Mouse (Mus musculus) urinary bladder, postnatal 14 days (tissue): ENCODE data around the gene Krtap3-2.
A peak's percentile ranks its signal among the peaks of the same experiment; 100 is the strongest.
"Not testable (repeated sequence)": the region's sequence is repeated elsewhere in the genome, so short reads cannot be mapped to it uniquely, and the experiment has no call there.

ENCODE experiments used
- DNase-seq: peaks from one replicate; pipeline ENCODE4 v3.0.0; 2021; ENCODE audit warnings: low spot score

Krtap3-2 gene

GRCm38 (mm10) chr11:99556753-99557152 is at the start of gene Krtap3-2:
Krtap3-2 (minus strand) TSS chr11:99556853.
- DNase-seq = no peak

DNA sequence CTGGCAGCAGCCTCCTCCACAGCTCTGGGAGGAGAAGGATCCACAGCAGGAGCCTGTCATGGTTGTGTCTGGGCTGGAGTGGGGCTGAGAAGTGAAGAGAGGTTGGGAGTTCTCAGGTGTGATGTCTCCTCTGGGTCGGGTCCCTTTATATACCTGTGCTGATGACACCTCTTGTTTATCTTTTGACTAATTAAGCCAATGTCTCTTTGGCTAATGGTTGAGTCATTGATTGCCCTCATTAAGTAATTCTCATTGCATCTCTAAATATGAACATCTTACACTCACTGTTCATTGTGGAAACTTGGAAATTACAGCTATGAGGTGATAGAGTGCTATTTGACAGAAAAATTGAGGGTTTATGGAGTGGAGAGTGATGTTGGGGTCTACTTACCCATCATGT is 46.6 kb upstream of the Krtap3-2 start, which contains the start of gene Gm11938:
TSS of gene Gm11938 (minus strand) at position 101 of the 400 bp plus-strand sequence.
- not testable (repeated sequence) for DNase-seq

DNA sequence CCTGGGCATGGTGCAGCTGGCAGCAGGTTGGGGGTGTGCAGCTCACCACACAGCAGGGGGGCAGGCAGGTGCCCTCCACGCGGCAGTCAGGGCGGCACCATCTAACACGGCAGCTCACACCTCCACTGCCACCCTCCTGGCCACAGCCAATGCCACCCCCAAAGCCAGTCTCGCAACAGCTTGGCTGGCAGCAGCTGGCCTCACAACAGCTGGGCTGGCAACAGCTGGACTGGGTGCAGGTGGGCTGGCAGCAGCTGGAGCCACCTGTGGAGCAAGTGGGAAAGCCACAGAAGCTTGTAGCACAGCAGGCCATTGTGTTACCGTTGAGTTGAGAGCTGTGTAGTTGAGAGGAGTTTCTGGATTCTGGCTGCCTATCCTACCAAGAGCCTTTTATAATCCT is 41.1 kb upstream of the Krtap3-2 start, which contains the start of gene Krtap9-3:
TSS of gene Krtap9-3 (minus strand) at position 364 of the 400 bp plus-strand sequence.
- DNase-seq = not testable (repeated sequence)

GRCm38 (mm10) chr11:99590981-99591380 is 34.3 kb upstream of the Krtap3-2 start, which contains the start of gene Krtap1-3:
Krtap1-3 (minus strand) TSS chr11:99591339.
- no peak for DNase-seq

DNA sequence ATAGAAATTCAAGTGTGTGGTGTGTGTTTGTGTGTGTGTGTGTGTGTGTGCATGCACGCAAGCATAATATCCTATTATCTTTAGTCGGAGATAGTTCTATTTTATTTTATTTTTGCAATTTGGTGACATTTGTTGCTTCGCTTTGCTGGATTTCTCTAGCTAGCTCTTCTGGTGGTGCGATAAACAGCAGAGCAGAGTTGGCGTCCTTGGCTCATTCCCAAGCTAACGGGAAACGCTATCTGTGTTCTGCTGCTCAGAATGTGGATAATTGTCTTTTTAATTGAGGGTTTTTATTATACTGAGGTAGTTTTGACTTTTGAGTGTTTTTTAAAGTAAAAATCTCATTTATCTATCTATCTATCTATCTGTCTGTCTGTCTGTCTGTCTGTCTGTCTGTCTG is 28.4 kb upstream of the Krtap3-2 start:
- DNase-seq = no peak

GRCm38 (mm10) chr11:99583245-99583704 is 26.6 kb upstream of the Krtap3-2 start, which contains the start of gene Krtap1-4:
Krtap1-4 (minus strand) TSS chr11:99583654.
- DNase-seq = no peak

DNA sequence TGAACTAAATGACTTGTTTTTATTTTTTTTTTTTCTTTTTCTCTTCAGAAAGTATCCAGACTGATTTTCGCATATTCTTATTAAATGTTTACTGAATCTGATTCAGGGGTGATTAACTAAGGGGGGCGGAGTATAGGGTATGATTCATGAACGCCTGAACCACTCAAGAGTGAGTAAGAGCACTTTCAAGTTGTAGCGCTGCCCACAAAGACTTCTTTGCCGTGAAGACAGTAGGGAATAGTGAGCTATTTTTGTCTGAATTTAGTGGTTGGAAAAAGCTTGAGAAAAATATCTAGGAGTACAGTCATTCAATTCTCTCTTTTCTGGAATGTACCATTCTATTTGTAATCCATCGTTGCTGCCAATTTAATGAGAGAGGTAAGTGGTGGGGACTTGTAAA is 24.9 kb upstream of the Krtap3-2 start:
- no peak for DNase-seq

- no peak for DNase-seq
These were observed 24.4 kb upstream of the Krtap3-2 start for GRCm38 (mm10) chr11:99581051-99581450.

DNA sequence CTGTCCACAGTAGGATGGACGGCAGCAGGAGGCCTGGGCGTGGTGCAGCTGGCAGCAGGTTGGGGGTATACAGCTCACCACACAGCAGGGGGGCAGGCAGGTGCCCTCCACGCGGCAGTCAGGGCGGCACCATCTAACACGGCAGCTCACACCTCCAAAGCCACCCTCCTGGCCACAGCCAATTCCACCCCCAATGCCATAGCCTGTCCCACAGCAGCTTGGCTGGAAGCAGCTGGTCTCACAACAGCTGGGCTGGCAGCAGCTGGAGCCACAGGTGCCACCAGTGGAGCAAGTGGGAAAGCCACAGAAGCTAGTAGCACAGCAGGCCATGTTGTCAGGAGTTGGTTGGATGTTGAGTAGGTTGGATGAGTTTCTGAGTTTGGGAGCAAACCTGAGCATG is 24.0 kb upstream of the Krtap3-2 start, which contains the start of gene Krtap1-5:
TSS of gene Krtap1-5 (minus strand) at position 381 of the 400 bp plus-strand sequence.
- DNase-seq = no peak

DNA sequence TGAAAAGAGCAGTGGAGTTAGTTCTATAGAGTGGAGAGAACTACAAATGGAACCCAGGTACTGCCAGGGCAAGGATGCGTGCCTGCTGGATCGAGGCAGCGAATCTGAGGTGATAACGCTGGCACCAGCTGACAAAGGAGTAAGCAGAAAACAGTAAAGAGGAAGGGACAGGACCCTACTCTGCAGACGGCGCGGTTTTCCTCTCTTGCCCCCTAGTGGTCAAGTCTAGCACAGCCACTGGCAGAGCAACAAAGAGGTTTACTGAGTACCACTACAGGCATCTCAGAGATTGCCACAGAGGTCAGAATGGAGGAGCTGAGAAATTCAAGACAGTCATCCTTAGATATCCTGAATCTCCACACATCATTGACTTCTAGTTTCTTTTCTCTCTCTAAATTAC is 17.5 kb upstream of the Krtap3-2 start:
- peak; percentile 85 for DNase-seq

GRCm38 (mm10) chr11:99573164-99573563 is 16.5 kb upstream of the Krtap3-2 start:
- DNase-seq = no peak

- no peak for DNase-seq
These were observed 9.9 kb upstream of the Krtap3-2 start, which contains the start of gene Krtap3-1 for GRCm38 (mm10) chr11:99566530-99566929. Krtap3-1 (minus strand) TSS chr11:99566630.

DNA sequence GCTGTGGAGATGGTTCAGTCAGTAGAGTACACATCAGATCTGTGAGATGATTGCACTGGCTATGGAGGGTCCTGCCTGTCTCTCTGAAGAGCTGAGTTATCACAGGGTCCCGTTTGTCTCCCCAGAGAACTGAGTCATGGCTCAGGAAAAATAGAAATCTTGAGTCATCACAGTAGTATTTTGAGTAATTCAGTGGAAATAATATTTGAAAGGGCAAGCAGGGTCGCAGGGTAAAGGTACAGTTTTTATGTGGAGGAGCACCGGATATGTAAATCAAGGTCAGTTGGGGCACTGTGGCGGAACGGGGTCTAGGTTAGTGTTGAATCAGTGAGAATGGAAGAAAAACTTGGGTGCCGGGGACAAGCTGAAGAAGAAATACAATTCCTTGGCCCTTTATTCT is 5.9 kb upstream of the Krtap3-2 start:
- DNase-seq = no peak

DNA sequence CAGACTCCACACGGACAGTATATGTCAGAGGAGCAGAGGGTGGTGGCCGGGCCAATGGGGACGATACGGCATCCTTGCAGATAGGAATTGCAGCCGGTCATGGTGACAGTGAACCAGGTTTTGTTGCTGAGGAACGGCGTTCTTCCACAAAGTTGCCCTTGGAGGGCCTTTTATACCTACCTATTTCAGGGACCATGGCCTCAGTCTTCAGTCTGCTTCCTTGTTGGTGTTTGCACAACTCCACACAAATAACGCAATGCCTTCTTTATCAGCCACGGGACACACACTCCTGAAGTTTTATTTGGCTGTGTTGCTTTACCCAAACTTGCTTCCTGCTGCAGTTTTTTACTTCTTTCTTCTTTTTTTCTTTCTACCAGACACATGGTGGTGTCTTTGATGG is 2.7 kb upstream of the Krtap3-2 start, which contains the start of gene Gm11939:
TSS of gene Gm11939 (minus strand) at position 101 of the 400 bp plus-strand sequence.
- DNase-seq = no peak

DNA sequence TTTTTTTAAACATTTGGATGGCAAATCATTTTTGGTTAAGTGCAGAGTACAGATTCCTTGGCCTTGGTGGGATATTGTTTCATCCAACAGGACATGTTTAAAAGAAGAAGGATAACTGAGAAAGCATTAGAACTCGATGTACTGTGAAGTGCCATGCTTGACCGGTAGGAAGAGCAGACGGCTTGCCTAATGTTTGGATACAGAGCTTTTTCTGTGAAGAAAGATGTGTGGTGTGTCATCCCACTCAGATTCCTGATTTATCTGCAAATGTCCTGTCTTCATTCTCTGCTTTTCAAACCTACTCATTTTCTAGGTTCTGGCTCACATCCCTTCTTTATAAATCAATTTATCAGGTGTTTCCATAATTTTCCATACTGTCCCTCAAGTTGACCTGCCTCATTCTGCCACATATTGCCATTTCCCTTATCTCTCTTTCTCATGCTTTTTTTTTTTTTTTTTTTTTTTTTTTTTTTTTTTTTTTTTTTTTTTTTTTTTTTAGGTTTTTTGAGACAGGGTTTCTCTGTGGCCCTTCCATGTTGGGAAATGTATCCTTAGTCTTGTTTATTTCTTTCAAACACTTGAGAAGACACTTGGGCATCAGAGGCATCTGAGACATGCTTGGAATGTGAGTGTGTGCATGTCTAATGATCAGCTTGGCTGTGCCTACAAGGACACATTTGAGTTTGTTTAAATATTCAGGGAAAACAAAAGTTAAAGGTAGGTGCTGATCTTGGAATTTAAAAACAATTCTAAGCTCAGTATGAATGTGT is 1.5 kb upstream of the Krtap3-2 start:
- no peak for DNase-seq

- no peak for DNase-seq
These were observed 458 bp downstream of the Krtap3-2 start for GRCm38 (mm10) chr11:99556195-99556594.

DNA sequence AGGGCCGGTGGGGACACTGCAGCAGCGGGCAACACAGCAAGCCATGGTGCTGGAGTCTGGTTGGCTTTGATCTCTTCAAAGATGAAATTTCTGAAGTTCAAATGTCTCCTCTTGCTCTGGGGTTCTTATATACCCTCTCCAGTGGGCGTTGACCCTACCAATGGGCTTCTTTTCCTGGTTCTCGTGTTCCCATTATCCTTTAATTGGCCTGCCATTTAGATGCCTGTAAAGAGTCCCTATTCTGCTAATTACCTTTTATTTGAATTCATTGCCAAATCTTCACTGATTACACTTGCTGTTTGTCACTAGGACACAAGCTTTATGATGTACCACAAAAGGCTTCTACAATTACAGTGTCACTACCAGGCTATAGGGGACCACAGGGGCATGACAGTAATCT is 5.9 kb downstream of the Krtap3-2 start, which contains the start of gene Krtap3-3:
TSS of gene Krtap3-3 (minus strand) at position 101 of the 400 bp plus-strand sequence.
- no peak for DNase-seq

DNA sequence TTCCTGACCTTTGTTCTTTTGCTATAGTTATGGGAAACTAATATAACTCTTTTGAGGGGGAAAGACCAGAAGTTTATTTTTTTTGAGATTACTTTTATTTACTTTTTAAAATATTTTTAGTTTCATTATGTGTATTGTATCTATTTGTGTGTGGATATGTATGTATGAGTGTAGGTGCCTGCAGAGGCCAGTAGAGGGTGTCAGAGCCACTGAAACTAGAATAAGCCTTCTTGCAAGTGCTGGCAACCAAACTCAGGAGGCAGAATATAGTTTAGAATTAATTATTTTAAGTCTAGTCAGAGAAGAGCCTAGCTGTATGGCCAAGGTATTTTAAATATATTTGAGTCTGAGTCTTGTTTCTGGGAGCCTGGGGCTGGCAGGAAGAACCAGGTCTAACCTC is 8.8 kb downstream of the Krtap3-2 start:
- no peak for DNase-seq

- DNase-seq = peak; percentile 3
These were observed 16.9 kb downstream of the Krtap3-2 start for GRCm38 (mm10) chr11:99539721-99540120.

DNA sequence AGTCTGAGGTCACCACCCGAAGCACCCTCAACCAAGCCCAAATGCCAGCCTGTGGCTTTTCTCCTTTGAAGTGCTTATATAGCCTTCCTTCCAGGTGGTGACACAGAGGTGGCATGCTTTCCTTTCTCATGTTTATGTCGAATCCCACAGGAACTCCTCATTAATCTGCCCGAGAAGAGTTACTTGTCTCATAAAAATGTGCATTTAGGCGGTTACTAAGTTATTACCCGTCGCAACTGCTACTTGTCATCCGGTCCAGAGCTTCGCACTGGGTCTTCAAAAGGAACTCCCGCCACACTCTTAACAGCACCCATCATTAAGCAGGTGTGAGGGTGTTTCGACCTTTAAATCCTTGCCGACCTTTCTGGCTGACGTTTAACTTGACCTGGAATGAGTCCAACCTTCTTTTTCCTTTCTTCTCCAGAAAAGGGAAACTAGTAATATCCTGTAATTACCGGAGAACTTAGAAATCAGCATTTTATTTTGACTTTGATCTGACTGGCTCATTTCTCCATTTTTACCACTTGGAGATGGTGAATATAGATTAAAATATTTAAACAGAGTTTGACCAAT is 35.3 kb downstream of the Krtap3-2 start, which contains the start of gene Krt39:
TSS of gene Krt39 (minus strand) at position 51 of the 573 bp plus-strand sequence.
- no peak for DNase-seq

DNA sequence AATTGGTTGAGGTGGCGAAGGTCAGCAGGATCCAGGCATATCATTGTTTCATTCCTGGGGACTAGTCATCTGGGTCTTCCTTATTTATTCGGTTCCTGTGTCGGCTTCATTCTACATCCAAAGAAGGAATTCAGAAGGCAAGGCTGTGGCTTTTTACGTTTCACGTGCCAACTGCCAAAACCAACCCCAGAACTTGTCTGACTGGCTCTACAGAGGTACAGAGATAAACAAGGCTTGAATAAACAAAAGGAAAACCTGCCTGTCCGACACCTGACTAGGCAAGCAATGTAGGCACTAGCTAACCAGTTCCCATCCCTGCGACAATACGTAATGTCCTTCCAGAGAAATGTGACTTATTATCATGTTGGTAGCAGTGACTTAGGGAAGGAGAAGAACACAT is 42.6 kb downstream of the Krtap3-2 start:
- peak; percentile 71 for DNase-seq
